Mouse (Mus musculus) embryonic fibroblast, embryonic 13.5 days (primary cell): ENCODE results near the gene Xpnpep2.

ENCODE experiments used
- CTCF ChIP-seq: IDR thresholded peaks from 2 replicates; pipeline ENCODE4 v1.5.1; 2011; ENCODE audit warnings: mild to moderate bottlenecking, control low read depth, low read length, moderate library complexity, borderline replicate concordance; ENCODE audit not compliant: insufficient read depth
- POLR2A ChIP-seq: IDR thresholded peaks from 2 replicates; pipeline ENCODE4 v1.6.1; 2011; ENCODE audit warnings: low read depth, mild to moderate bottlenecking, control low read depth, low read length, moderate library complexity

DNA sequence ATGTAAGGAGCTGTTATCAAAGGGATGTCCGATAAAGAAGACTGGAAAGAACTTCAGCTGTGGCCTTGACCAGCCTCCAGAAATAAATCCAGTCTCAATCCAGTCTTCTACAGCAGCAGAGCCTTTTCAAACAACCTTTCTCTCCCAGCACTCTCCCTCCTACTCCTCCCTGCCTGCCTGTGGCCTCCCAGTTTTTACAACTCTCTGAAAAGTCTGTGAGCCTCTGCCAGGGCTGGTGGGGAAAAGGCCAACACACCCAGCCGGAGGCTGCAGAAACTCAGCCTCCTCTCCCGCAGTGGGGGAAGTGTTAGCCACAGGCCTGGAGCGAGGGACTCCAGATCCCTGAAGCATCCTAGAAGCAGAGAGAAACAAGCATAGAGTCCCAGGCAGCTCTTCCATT lies 46.0 kb upstream of the Xpnpep2 start:
- TF ChIP-seq CTCF (no peak), POLR2A (no peak)
